Mouse (Mus musculus): ENCODE measurements at regions not wholly inside any gene's neighbourhood (a gene's known extent, or its start where the extent isn't known, plus 50 kb on each side); places are given as distances from the start of the nearest gene placed in this dataset.

GRCm38 (mm10) chr12:15929541-15929940, 112.8 kb upstream of the Trib2 start:
- H3K36me3 ChIP-seq (ENCODE audit: control insufficient read depth in 1 of 2, insufficient read depth in 2 of 2, low read length in 2 of 2) = no peaks in the 10 kb centered on the region
- TF ChIP-seq HCFC1 (IDR thresholded peaks at IDR 0.05; ENCODE audit: low read depth, low read length) (no peak), MAX (IDR thresholded peaks at IDR 0.05; ENCODE audit: low read length) (no peak), NELFE (IDR thresholded peaks at IDR 0.05; ENCODE audit: low read depth, low read length) (no peak), POLR2AphosphoS5 (IDR thresholded peaks at IDR 0.05; ENCODE audit: borderline replicate concordance, low read depth, low read length) (no peak), USF2 (IDR thresholded peaks at IDR 0.05; ENCODE audit: borderline replicate concordance in 1 of 2, insufficient read depth in 1 of 2, low read depth in 1 of 2, low read length in 2 of 2) (no peak), POLR2AphosphoS2 (IDR thresholded peaks at IDR 0.05; ENCODE audit: low read length) (no peak), MEF2A (IDR thresholded peaks at IDR 0.05; ENCODE audit: extremely low read depth, insufficient replicate concordance, low read depth, low read length, poor library complexity, severe bottlenecking) (no peak), KAT2A (conservative IDR thresholded peaks at IDR 0.05; ENCODE audit: low read depth, low read length) (no peak), JUND (IDR thresholded peaks at IDR 0.05; ENCODE audit: low read depth, low read length) (no peak), MYB (IDR thresholded peaks at IDR 0.05; ENCODE audit: low read depth, low read length) (no peak)

GRCm38 (mm10) chr12:15918291-15918690, 101.6 kb upstream of the Trib2 start:
- TF ChIP-seq E2F4 (IDR thresholded peaks at IDR 0.05; ENCODE audit: borderline replicate concordance, low read depth, low read length) (no peak), ZC3H11A (IDR thresholded peaks at IDR 0.05; ENCODE audit: low read depth, low read length) (no peak)
- Histone ChIP-seq H3K36me3 (ENCODE audit: control insufficient read depth in 1 of 2, insufficient read depth in 2 of 2, low read length in 2 of 2) (no peaks in the 10 kb centered on the region), H3K27ac (ENCODE audit: control insufficient read depth, low read depth, low read length) (no peak overlapping the region), H3K27me3 (ENCODE audit: control insufficient read depth in 1 of 2, insufficient read depth in 2 of 2, low read length in 2 of 2) (peaks cover 2 to 10% of the 10 kb centered on the region in 2 experiments), H3K79me2 (ENCODE audit: control insufficient read depth, insufficient read depth, low read length, poor library complexity) (no peaks in the 10 kb centered on the region), H3K4me3 (ENCODE audit: control insufficient read depth in 1 of 2, insufficient read depth in 1 of 2, low read depth in 2 of 2, low read length in 2 of 2) (no peak overlapping the region), H3K9ac (ENCODE audit: control insufficient read depth, low read depth, low read length, poor library complexity, severe bottlenecking) (no peak overlapping the region), H3K9me3 (replicated peaks; ENCODE audit: insufficient read depth, low read length) (no peaks in the 10 kb centered on the region), H3K4me1 (ENCODE audit: control insufficient read depth in 1 of 2, insufficient read depth in 2 of 2, low read length in 2 of 2) (no peaks in the 10 kb centered on the region)
- DNase-seq (ENCODE audit: low read depth, low spot score) = no peak

More at GRCm38 (mm10) chr12:15929541-15929940, 112.8 kb upstream of the Trib2 start:
- H3K79me2 ChIP-seq (ENCODE audit: control insufficient read depth, insufficient read depth, low read length, poor library complexity) = no peaks in the 10 kb centered on the region
- H3K4me1 ChIP-seq (ENCODE audit: control insufficient read depth in 1 of 2, insufficient read depth in 2 of 2, low read length in 2 of 2) = no peaks in the 10 kb centered on the region
- DNase-seq (ENCODE audit: low read depth, low spot score) = no peak
- no peak overlapping the region for H3K4me3 ChIP-seq (ENCODE audit: control insufficient read depth in 1 of 2, insufficient read depth in 1 of 2, low read depth in 2 of 2, low read length in 2 of 2)
- H3K9me3 ChIP-seq (replicated peaks; ENCODE audit: insufficient read depth, low read length) = no peaks in the 10 kb centered on the region
- peaks cover 4% of the 10 kb centered on the region in 2 experiments for H3K27me3 ChIP-seq (ENCODE audit: control insufficient read depth in 1 of 2, insufficient read depth in 2 of 2, low read length in 2 of 2)
- H3K9ac ChIP-seq (ENCODE audit: control insufficient read depth, low read depth, low read length, poor library complexity, severe bottlenecking) = no peak overlapping the region
- no peak overlapping the region for H3K27ac ChIP-seq (ENCODE audit: control insufficient read depth, low read depth, low read length)

GRCm38 (mm10) chr12:15912959-15913358, 96.2 kb upstream of the Trib2 start:
- no peak for DNase-seq (ENCODE audit: low read depth, low spot score)
- Histone ChIP-seq H3K36me3 (ENCODE audit: control insufficient read depth in 1 of 2, insufficient read depth in 2 of 2, low read length in 2 of 2) (no peaks in the 10 kb centered on the region), H3K79me2 (ENCODE audit: control insufficient read depth, insufficient read depth, low read length, poor library complexity) (no peaks in the 10 kb centered on the region), H3K27ac (ENCODE audit: control insufficient read depth, low read depth, low read length) (no peak overlapping the region), H3K9ac (ENCODE audit: control insufficient read depth, low read depth, low read length, poor library complexity, severe bottlenecking) (no peak overlapping the region), H3K4me3 (ENCODE audit: control insufficient read depth in 1 of 2, insufficient read depth in 1 of 2, low read depth in 2 of 2, low read length in 2 of 2) (no peak overlapping the region), H3K4me1 (ENCODE audit: control insufficient read depth in 1 of 2, insufficient read depth in 2 of 2, low read length in 2 of 2) (no peaks in the 10 kb centered on the region), H3K9me3 (replicated peaks; ENCODE audit: insufficient read depth, low read length) (no peaks in the 10 kb centered on the region), H3K27me3 (ENCODE audit: control insufficient read depth in 1 of 2, insufficient read depth in 2 of 2, low read length in 2 of 2) (no peaks in the 10 kb centered on the region; a peak in 2 of 4 replicates)
- TF ChIP-seq ZC3H11A (IDR thresholded peaks at IDR 0.05; ENCODE audit: low read depth, low read length) = no peak
- no peak for TF ChIP-seq JUND (IDR thresholded peaks at IDR 0.05; ENCODE audit: low read depth, low read length)
- no peak for TF ChIP-seq USF2 (IDR thresholded peaks at IDR 0.05; ENCODE audit: borderline replicate concordance in 1 of 2, insufficient read depth in 1 of 2, low read depth in 1 of 2, low read length in 2 of 2)
- TF ChIP-seq EP300 (IDR thresholded peaks at IDR 0.05; ENCODE audit: low read depth in 1 of 2, low read length in 2 of 2) = no peak
- TF ChIP-seq ELF1 (IDR thresholded peaks at IDR 0.05; ENCODE audit: low read depth, low read length) = no peak
- no peak for TF ChIP-seq ZNF384 (IDR thresholded peaks at IDR 0.05; ENCODE audit: low read depth, low read length)
- TF ChIP-seq SMC3 (IDR thresholded peaks at IDR 0.05; ENCODE audit: low read depth, low read length) = no peak
- no peak for TF ChIP-seq RAD21 (IDR thresholded peaks at IDR 0.05; ENCODE audit: low read depth, low read length)
- TF ChIP-seq POLR2A (IDR thresholded peaks at IDR 0.05; ENCODE audit: control insufficient read depth in 1 of 2, insufficient read depth in 1 of 2, low read depth in 1 of 2, low read length in 2 of 2, poor library complexity in 1 of 2) = no peak
- no peak for TF ChIP-seq MAZ (IDR thresholded peaks at IDR 0.05; ENCODE audit: low read depth, low read length)
- TF ChIP-seq E2F4 (IDR thresholded peaks at IDR 0.05; ENCODE audit: borderline replicate concordance, low read depth, low read length) = no peak
- TF ChIP-seq HCFC1 (IDR thresholded peaks at IDR 0.05; ENCODE audit: low read depth, low read length) = no peak
- TF ChIP-seq NRF1 (IDR thresholded peaks at IDR 0.05; ENCODE audit: insufficient read depth, low read depth, low read length, poor library complexity, severe bottlenecking) = no peak
- TF ChIP-seq KAT2A (conservative IDR thresholded peaks at IDR 0.05; ENCODE audit: low read depth, low read length) = no peak
- no peak for TF ChIP-seq CHD2 (IDR thresholded peaks at IDR 0.05; ENCODE audit: low read length)
- no peak for TF ChIP-seq SIN3A (IDR thresholded peaks at IDR 0.05; ENCODE audit: low read length)
- TF ChIP-seq MAFK (IDR thresholded peaks at IDR 0.05; ENCODE audit: borderline replicate concordance, low read depth, low read length) = no peak
- no peak for TF ChIP-seq ZMIZ1 (IDR thresholded peaks at IDR 0.05; ENCODE audit: low read depth, low read length)
- TF ChIP-seq MYB (IDR thresholded peaks at IDR 0.05; ENCODE audit: low read depth, low read length) = no peak
- no peak for TF ChIP-seq GABPA (IDR thresholded peaks at IDR 0.05; ENCODE audit: low read depth, low read length)

All from MEL (cell line).